In the genomic region with DNA sequence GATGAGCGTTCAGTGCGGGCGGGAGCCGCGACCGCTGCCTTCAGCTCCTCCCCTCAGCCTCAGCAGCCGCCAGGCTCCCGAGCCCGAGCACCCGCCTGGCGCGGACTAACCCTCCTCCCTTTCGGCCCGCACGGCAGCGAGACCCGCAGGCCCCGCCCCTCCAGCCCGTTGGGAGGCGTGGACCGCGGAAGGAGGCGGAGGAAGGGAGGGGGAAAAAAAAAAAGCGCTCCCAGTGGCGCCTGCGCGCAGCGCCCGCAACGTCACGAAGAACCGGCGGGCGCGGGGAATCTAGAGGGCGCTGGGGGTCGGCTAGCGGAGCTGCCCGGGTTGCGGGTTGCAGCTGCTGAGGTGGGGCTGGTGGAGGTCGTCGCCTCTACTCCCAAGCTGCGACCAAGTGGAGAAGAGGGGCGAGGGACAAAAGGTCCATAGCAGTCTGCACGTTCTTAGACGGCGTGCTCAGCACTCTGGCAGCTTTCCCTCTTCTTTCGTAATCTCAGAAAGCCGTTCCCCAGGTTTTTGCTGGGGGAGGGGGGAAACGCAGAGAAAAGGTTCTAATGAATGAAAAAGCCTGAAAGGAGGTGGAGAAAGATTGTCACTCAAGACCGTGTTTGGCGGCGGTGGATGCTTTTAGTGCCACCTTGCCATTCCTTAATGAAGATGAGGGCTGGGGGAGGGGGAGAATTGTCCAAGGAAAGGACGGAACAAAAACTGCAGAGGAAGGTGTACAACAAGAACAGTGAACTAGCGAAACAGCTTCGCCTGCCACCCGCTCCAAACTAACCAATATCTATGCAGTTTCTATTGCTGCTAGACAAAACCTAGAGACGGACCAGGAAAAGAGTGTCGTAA, we compare ENCODE assay signal across 8 mouse cellular contexts. TPM values are rescaled to one million over a fixed set of nuclear protein-coding genes. Genes with fewer than 3 reads are reported as not detected.
A peak's percentile ranks its signal among the peaks of the same experiment; 100 is the strongest.
DNase-seq lines count a peak whose midpoint lies in the region; ATAC-seq lines count a peak whose summit lies in the region.

No protein-coding gene starts in this region.

- peak overlapping the region; percentile 42; the same call in 1 of the 2 replicates for H3K9ac ChIP-seq in intestine, embryonic 14.5 days (ENCODE audit: low read length)

- peak overlapping the region; percentile 75; the same call in 1 of the 2 replicates for H3K27ac ChIP-seq in intestine, embryonic 14.5 days (ENCODE audit: low read depth)

- ATAC-seq in intestine, embryonic 14.5 days (replicated peaks; ENCODE audit: low FRiP score, low TSS enrichment, low read depth) = peak; percentile 93
- peak; percentile 96 for ATAC-seq in megakaryocyte-erythroid progenitor cell, adult 5-6 weeks (replicated peaks; ENCODE audit: low FRiP score, low TSS enrichment, poor library complexity, severe bottlenecking)

- no peaks in the 10 kb centered on the region for H3K36me3 ChIP-seq in intestine, embryonic 14.5 days (ENCODE audit: control insufficient read depth, insufficient read depth, low read length)

- H3K4me3 ChIP-seq in intestine, embryonic 14.5 days (ENCODE audit: low read depth, low read length) = peak overlapping the region; percentile 53

- DNase-seq in adrenal gland, adult 2 months = peak; percentile 94
- peak; percentile 93 for DNase-seq in embryo, embryonic 11 days
- DNase-seq in gastrocnemius, postnatal 14 days = peak; percentile 91
- peak; percentile 86 for DNase-seq in intestine, embryonic 14.5 days (ENCODE audit: low spot score)
- DNase-seq in left cerebral cortex, postnatal 14 days (ENCODE audit: low spot score in 2 of 2) = peak; percentile 86 to 89
- peak; percentile 86 for DNase-seq in right cerebral cortex, postnatal 14 days
- peak; percentile 73 for DNase-seq in urinary bladder, postnatal 25 days (ENCODE audit: low spot score)

- WGBS in intestine, embryonic 14.5 days = 12% methylated on average over 32 of the region's 59 CpGs

- no peaks in the 10 kb centered on the region for H3K4me1 ChIP-seq in intestine, embryonic 14.5 days (replicated peaks; ENCODE audit: control insufficient read depth, insufficient read depth, low read length)

- no peaks in the 10 kb centered on the region for H3K27me3 ChIP-seq in intestine, embryonic 14.5 days (replicated peaks; ENCODE audit: control insufficient read depth, insufficient read depth, low read length)

- intact Hi-C loops in gastrocnemius, postnatal 14 days (cut with DNase I; ENCODE audit: low total_unique reads) = no loop called here
- intact Hi-C loops in left cerebral cortex, postnatal 14 days (cut with DNase I) = loop anchor here (10.0 kb wide), 2 partner anchors 132 to 988 kb away; no protein-coding TSS in a partner anchor

- H3K9me3 ChIP-seq in intestine, embryonic 14.5 days (ENCODE audit: control insufficient read depth, low read length) = no peaks in the 10 kb centered on the region

- peak overlapping the region; percentile 49 for H3K4me2 ChIP-seq in intestine, embryonic 14.5 days (ENCODE audit: low read length)

RNA-seq across cellular contexts. Expression of a gene that starts 4.3 kb away (rescaled TPM):
- total RNA-seq in adrenal gland, adult 2 months (2021) = 10 to 100 TPM; 29.7 to 35.5 TPM
- polyA plus RNA-seq in adrenal gland, adult 2 months (2012; rRNA removed) = 3.6 and 6.0 TPM in 2 replicates
- total RNA-seq in gastrocnemius, postnatal 14 days (2021) = 10 to 100 TPM; 16.2 to 18.8 TPM
- polyA plus RNA-seq in intestine, embryonic 14.5 days (2014; fragmentation: Nextera tagmentation; extraction: Ambion mirVana) = 14.3 and 16.0 TPM in 2 replicates
- 100 to 1,000 TPM; 134 to 140 TPM for total RNA-seq in left cerebral cortex, postnatal 14 days (2021)
- 3.0 and 3.6 TPM in 2 replicates for total RNA-seq in megakaryocyte-erythroid progenitor cell, adult 5-6 weeks (2014; fragmentation: Nextera tagmentation)
- total RNA-seq in megakaryocyte-erythroid progenitor cell, adult 5-6 weeks (2017) = 5.4 and 10.2 TPM in 2 replicates

Comparison
In these comparisons a context has a peak if more than half of its experiments do, and no peak if none do; other contexts are left out.
1. Peak in every context shown above with its lines: DNase-seq, ATAC-seq, H3K4me3 ChIP-seq and H3K27ac ChIP-seq.